Mouse (Mus musculus): Measurements from ENCODE around the gene Rbm47.

- TF ChIP-seq EP300 (IDR thresholded peaks at IDR 0.05) (no peak), CTCF (IDR thresholded peaks at IDR 0.05) (no peak)
Observed at GRCm38 (mm10) chr5:66005041-66005678, 167.8 kb downstream of the Rbm47 start.

Data from lung, postnatal 0 days (tissue).